Mouse (Mus musculus): Measurements from ENCODE around the gene Camta1.

Camta1 gene

DNA sequence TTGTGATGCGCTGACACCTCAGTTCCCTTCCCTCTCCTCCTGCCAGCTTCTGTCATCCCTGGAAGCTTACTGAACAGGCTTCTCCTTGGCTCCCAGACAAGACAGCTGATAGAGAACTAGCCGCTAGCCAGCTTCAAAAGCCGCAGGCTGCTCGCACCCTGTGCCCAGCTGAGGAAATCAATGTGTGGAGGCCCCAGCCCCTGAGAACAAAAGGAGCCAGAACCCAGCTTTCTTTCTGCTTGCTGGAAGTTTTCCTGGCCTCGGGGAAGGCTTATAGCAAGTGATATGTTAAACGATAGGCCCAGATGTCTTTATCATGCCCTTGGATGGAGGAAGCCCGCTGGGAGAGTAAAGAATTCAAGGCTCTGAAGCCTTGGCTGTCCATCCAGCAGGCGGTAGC lies 411.7 kb downstream of the Camta1 start:
- DNase-seq (ENCODE audit: low spot score in 2 of 2) = no peak

GRCm38 (mm10) chr4:151448341-151448740 lies 413.3 kb downstream of the Camta1 start:
- no peak for DNase-seq (ENCODE audit: low spot score in 2 of 2)

GRCm38 (mm10) chr4:151444665-151445064 lies 417.0 kb downstream of the Camta1 start:
- no peak for DNase-seq (ENCODE audit: low spot score in 2 of 2)

DNA sequence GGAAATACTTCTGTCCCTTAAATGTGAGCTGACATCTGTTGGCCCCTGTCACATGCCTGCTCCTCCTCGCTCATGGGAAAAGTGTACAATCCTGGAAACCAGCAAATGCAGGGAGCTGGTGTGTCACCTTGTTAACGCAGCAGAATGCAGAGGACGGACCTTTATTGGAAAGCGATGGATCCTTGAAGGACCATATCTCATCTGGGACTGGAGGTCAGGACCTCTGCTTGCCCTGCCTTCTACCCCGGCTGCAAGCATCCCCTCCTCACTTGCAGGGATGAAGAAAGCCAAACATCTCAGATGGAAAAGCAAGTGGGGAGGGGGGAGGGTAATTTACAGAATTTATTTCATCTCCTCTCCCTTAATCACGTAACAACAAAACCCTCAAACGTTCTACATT lies 423.1 kb downstream of the Camta1 start:
- no peak for DNase-seq (ENCODE audit: low spot score in 2 of 2)

DNA sequence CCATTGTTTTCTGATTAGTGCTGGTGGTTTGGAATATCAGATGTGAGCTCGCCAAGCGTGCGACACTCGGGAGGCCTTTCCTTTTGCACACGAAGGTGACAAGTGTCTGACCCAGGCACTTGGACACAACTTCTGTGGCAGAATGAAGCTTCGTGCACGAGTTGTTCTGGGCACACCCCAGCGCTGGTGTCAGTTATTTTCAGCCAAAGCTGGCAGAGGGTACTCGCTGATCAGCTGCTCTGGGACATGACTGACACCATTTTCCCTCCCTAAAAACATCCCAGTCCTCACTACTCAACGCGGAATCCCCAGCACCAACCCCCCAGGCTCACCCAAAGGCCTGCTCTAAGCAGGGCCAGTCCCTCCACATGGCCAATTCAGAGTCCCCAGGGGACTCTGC lies 423.8 kb downstream of the Camta1 start:
- DNase-seq (ENCODE audit: low spot score in 2 of 2) = no peak

GRCm38 (mm10) chr4:151425133-151425532 lies 436.5 kb downstream of the Camta1 start:
- DNase-seq (ENCODE audit: low spot score in 2 of 2) = no peak

DNA sequence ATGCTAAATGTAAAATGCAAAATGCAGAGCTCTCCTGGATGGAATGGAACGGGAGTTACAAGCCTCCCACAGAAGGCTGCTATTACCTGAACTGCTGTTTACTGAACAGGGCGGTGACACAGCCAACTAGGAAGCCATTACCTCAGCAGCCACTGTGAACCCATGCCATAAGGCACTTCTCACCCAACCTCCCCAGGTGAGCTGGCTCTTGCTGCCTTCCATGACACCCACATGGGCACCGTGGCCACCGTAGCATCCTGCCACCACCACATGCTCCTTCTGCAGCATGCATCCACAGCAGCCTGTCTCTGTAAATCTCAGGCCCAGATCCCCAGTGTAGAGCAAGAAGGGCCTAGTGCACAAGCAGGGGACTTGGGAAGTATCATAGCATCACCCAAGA lies 438.8 kb downstream of the Camta1 start:
- no peak for DNase-seq (ENCODE audit: low spot score in 2 of 2)

DNA sequence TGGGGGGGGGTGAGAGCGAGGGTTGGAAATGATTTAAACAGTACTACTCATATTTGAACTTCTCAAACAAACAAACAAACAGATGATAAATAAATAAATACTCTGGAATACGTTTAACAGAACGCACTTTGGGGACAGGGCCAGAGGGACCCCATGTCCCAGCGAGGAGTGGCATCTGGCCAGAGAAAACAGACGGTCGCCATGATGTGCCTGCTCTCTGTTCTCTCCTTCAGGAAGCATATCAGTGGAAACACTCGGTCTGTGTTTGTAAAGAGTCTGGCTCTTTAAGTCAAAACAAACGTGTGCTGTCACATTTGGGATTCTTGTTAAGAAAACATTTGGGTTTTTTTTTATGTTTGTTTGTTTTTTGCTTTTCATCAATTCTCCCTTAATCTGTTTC lies 439.3 kb downstream of the Camta1 start:
- no peak for DNase-seq (ENCODE audit: low spot score in 2 of 2)

GRCm38 (mm10) chr4:151418344-151418875 lies 443.3 kb downstream of the Camta1 start:
- DNase-seq (ENCODE audit: low spot score in 2 of 2) = no peak

GRCm38 (mm10) chr4:151415812-151416211 lies 445.9 kb downstream of the Camta1 start:
- no peak for DNase-seq (ENCODE audit: low spot score in 2 of 2)

GRCm38 (mm10) chr4:151415376-151415775 lies 446.3 kb downstream of the Camta1 start:
- DNase-seq (ENCODE audit: low spot score in 2 of 2) = no peak

DNA sequence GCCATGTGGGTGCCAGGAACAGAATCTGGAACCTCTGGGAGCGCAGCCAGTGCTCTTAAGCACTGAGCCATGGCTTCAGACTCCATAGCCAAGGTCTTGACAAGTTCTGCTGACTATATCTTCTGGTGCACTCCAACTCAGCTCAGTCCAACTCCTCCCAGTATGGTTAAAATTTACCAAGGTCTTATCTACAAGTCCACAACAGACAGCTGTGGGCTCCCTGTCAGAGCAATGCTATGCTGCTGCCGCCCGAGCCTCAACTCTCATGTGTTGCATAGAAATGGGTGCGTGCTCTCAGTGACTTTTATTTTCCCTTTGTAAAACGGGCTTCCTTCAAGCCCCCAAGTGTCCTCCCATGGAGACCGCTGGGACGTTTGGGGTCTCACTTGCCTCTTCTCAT lies 446.7 kb downstream of the Camta1 start:
- DNase-seq (ENCODE audit: low spot score in 2 of 2) = no peak

DNA sequence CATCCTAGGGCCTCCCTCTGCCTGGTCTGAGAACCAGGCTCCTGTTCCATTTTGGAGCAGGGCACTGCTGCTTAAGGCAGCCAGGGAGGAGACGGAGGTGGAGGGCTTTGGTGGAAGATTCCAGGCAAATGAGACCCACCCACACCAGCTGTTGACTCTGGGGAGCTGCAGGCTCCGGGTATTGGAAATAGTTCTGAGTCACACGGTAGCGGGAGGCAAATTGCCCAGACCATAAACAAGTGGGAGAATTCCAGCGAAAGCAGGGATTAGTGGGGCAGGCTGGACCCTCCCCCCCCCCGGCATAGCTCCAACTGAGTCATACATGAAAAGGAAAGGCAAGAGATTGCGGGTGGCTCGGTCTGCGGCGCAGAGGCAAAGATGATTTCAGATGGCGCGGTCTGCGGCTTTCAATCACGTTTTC lies 450.0 kb downstream of the Camta1 start:
- DNase-seq (ENCODE audit: low spot score in 2 of 2) = no peak

GRCm38 (mm10) chr4:151411016-151411415 lies 450.7 kb downstream of the Camta1 start:
- no peak for DNase-seq (ENCODE audit: low spot score in 2 of 2)

DNA sequence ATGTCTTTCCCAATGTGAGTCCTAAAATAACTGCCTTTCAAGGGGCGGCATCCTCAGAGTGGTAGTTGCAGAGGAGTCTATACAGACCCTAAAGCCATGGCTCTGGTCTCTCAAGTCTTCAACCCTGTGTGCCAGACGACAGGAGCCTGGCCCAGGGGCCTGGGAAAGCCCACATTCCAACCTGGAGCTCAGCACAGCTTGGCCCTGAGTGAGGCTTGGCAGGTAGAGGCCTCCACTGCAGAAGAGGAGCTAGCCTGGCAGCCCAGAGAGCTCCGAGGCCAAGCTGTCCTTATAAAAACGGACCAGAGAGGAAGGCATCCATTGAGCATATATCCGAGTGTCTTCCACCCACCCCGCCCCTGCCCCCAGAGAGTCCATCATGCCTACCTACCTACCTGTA lies 452.4 kb downstream of the Camta1 start:
- no peak for DNase-seq (ENCODE audit: low spot score in 2 of 2)

DNA sequence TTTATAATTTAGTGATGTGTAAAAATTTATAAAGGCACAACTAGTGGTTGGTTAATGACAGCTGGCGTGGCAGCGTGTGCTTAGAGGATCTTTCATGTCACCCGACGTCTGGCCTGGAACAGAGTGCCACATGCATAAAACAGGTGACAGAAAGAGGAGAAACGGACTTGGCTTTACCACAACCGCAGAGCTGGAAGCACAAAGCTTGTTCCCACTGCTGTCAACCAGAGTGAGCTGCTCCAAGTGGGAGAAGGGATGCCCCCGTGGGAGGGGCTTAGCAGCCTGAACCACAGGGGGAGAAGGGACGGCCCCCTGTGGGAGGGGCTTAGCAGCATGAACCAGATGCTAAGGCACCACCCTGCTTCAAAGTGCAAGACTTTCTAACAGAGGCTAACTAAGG lies 452.9 kb downstream of the Camta1 start:
- DNase-seq (ENCODE audit: low spot score in 2 of 2) = no peak

DNA sequence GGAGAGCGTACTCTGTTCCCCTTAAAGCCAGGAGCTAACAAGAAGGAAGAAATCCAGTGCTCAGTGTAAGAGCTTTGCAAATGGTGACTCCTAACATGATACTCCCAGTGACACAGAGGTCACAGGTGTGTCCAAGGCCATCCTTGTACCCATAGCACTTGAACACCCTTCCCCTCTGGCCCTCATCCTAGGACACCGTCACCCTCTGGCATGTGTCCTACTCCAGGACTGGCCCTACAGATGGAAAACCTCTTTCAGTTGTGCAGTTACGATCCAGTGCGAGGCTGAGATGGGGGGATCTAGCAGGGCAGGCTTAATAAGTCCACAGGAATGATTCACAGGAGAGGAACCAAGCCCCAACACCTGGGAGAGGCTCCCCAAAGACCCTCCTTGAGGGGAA lies 453.4 kb downstream of the Camta1 start:
- no peak for DNase-seq (ENCODE audit: low spot score in 2 of 2)

DNA sequence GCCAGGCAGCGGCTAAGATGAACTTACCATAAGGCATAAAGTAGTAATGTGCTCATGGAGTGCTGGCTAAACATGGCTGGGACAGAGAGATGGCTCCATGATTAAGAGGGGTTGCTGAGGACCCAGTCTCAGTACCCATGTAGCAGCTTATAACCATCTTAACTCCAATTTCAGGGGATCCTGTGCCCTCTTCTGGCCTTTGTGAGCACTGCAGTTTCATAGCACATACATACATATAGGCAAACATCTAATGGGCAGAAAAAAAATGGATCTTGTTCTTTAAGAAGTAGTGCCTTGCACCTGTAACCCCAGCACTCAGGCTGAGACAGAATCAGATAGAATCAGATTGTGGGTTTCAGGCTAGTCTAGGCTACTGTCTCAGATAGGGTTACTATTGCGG lies 454.5 kb downstream of the Camta1 start:
- no peak for DNase-seq (ENCODE audit: low spot score in 2 of 2)

DNA sequence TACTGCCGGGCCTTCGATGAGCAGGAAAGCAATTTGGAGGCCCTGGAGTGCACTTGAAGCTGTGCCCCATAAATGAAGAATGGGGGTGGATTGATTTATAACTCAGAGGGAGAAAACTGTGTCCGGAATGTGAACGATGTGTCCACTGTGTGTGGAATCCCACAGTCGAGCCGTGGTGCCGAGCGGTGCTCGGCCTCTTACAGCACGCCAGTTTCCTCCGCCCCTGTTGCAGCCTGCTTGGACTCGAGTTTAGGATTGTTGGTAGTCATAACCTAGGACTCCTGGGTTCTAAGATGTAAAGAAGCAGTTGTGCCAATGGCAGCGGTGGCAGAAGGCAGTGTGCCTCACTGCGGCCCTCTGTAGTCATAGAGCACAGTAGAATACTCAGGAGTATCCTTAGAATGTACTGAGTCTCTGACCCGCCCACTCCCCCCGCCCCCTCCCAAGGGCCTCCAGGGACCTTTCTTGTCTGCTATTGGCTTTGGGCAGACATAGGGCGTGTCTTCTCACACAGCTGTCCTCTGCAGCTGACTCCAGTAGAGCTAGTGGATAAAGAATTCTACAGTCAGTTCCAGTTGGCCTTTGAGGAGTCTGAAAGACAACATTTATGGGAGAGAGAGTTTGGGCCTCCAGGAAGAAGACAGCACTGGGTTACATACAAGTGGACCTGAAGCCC lies 457.0 kb downstream of the Camta1 start:
- DNase-seq (ENCODE audit: low spot score in 2 of 2) = no peak

GRCm38 (mm10) chr4:151401685-151402397 lies 459.8 kb downstream of the Camta1 start:
- DNase-seq (ENCODE audit: low spot score in 2 of 2) = no peak

DNA sequence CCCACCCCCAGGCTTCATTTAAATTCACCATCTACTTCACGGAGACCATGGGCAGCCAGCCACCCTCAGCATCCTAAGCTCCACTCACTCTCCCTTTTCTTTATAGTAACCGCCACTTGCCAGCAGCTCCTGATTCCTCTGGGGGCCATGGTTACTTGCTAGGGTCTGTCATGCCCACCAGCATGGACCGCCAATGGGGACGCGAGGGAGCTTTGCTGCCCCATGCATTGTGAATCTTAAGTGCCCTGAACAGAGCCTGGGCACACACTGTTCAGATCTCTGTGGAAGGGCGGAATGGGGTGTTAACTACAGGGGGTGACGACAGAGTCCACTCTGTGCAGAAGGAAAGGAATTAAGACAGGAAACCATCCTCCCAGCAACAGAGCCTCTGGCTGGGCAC lies 465.1 kb downstream of the Camta1 start:
- no peak for DNase-seq (ENCODE audit: low spot score in 2 of 2)

DNA sequence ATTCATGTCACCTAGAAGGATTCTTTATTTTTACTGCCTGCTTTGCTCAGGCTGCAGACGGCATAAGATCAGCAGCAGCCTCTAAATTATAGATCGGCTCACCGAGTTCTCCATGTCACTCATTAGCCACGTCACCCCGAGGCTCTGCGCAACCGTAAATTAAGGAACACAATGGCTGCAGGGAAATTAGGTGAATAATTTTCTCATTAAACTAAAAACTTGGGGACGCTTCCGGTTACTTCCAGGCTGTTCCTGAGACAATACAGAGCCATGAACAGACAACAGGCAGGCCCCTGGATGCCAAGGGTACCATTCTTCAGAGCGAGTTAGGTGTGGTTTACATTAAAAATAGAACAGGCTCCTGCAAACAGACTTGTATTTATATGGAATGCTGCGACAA lies 472.3 kb downstream of the Camta1 start:
- no peak for DNase-seq (ENCODE audit: low spot score in 2 of 2)

DNA sequence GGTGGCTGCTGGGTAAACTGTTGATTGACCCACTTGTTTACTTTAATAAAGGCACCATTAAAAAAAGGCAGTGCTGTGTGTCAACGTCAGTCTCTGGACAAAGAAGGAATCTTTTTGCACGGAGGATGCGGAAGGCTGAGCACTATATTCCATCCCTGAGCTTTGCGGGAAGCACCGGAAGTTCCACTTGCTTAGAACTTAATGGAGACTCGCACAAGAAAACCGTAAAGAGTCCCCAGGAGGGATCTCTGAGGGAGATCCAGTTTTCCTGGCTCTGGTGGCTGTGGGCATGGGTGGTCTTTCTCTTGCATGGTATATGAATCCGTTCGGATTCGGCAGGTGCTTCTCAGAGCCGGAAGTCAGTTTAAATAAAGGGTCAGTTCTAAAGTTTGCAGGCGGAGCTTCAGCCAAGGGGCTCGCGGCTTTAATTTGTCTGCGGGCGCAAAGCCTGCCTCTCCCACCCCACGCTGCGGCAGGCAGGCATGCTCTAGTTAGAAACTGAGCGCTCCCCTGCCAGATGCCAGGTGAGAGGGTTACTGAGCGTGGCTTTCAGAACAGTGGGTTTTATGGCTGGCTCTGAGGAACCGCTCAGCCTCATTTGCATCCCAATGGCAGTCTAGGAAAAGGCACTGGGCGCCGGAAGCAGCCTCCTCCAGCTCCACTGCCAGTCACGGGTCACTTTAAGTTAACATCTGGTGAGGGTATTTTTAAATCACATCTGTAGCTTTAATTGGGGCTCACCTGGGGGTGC lies 474.8 kb downstream of the Camta1 start:
- DNase-seq (ENCODE audit: low spot score in 2 of 2) = no peak
